Mouse (Mus musculus): ENCODE measurements around the gene Scand1.
A peak's percentile ranks its signal among the peaks of the same experiment; 100 is the strongest.

Gene Scand1

GRCm38 (mm10) chr2:156305818-156306217 lies 6.7 kb downstream of the Scand1 start:
- DNase-seq, result no peak

- DNase-seq, result no peak
Observed at GRCm38 (mm10) chr2:156304351-156304750, 8.2 kb downstream of the Scand1 start.

GRCm38 (mm10) chr2:156302063-156302462 lies 10.4 kb downstream of the Scand1 start:
- DNase-seq, result no peak

GRCm38 (mm10) chr2:156298458-156298857 lies 14.0 kb downstream of the Scand1 start:
- no peak for DNase-seq

GRCm38 (mm10) chr2:156297653-156298052 lies 14.9 kb downstream of the Scand1 start:
- DNase-seq, result no peak

- DNase-seq, result no peak
Observed at GRCm38 (mm10) chr2:156296190-156296589, 16.3 kb downstream of the Scand1 start.

- no peak for DNase-seq
Observed at GRCm38 (mm10) chr2:156295601-156296063, 16.9 kb downstream of the Scand1 start.

- DNase-seq, result no peak
Observed at GRCm38 (mm10) chr2:156291998-156292397, 20.5 kb downstream of the Scand1 start.

GRCm38 (mm10) chr2:156289552-156290160 lies 22.8 kb downstream of the Scand1 start:
- no peak for DNase-seq

- no peak for DNase-seq
Observed at GRCm38 (mm10) chr2:156288222-156288621, 24.3 kb downstream of the Scand1 start.

GRCm38 (mm10) chr2:156286733-156287132 lies 25.8 kb downstream of the Scand1 start:
- no peak for DNase-seq

- DNase-seq, result no peak
Observed at GRCm38 (mm10) chr2:156285161-156285560, 27.3 kb downstream of the Scand1 start.

GRCm38 (mm10) chr2:156281227-156281626 lies 31.3 kb downstream of the Scand1 start:
- DNase-seq, result no peak

- peak; percentile 71 for DNase-seq
Observed at GRCm38 (mm10) chr2:156278226-156279017, 34.1 kb downstream of the Scand1 start.

GRCm38 (mm10) chr2:156272553-156272952 lies 40.0 kb downstream of the Scand1 start:
- no peak for DNase-seq

- DNase-seq, result no peak
Observed at GRCm38 (mm10) chr2:156267636-156268035, 44.9 kb downstream of the Scand1 start.

- DNase-seq, result no peak
Observed at GRCm38 (mm10) chr2:156263204-156263893, 49.2 kb downstream of the Scand1 start.
